Mouse (Mus musculus): ENCODE data around the gene Itih1. TPM values are rescaled to one million over a fixed set of nuclear protein-coding genes. Genes with fewer than 3 reads are reported as not detected.

Itih1 gene
- polyA plus RNA-seq, 1 experiment: not detected

- DNase-seq (ENCODE audit: low read depth in 1 of 2, low spot score in 2 of 2): no peak
- no peaks in the 10 kb centered on the region for H3K27me3 ChIP-seq (ENCODE audit: control insufficient read depth, insufficient read depth, low read length)
- H3K36me3 ChIP-seq (ENCODE audit: control insufficient read depth, insufficient read depth, low read length): no peaks in the 10 kb centered on the region
- H3K4me1 ChIP-seq (ENCODE audit: control insufficient read depth, insufficient read depth, insufficient read length): no peaks in the 10 kb centered on the region; the same call in 1 of the 2 replicates
- no peak overlapping the region for H3K27ac ChIP-seq (ENCODE audit: insufficient read depth, low read length)
- no peak overlapping the region for H3K4me3 ChIP-seq (ENCODE audit: extremely low read depth, insufficient read depth, insufficient read length)
- 86% methylated on average over 6 of the region's 6 CpGs for WGBS
- no peak for TF ChIP-seq CTCF (IDR thresholded peaks at IDR 0.05; ENCODE audit: extremely low read depth, insufficient read depth, insufficient read length, insufficient replicate concordance)
- TF ChIP-seq POLR2A (IDR thresholded peaks at IDR 0.05; ENCODE audit: low read depth, low read length): no peak
These were observed 37.1 kb downstream of the Itih1 start for GRCm38 (mm10) chr14:30906001-30906400.

- DNase-seq (ENCODE audit: low read depth in 1 of 2, low spot score in 2 of 2): no peak
- no peaks in the 10 kb centered on the region for H3K27me3 ChIP-seq (ENCODE audit: control insufficient read depth, insufficient read depth, low read length)
- TF ChIP-seq POLR2A (IDR thresholded peaks at IDR 0.05; ENCODE audit: low read depth, low read length) (no peak), CTCF (IDR thresholded peaks at IDR 0.05; ENCODE audit: extremely low read depth, insufficient read depth, insufficient read length, insufficient replicate concordance) (no peak)
- no peaks in the 10 kb centered on the region for H3K36me3 ChIP-seq (ENCODE audit: control insufficient read depth, insufficient read depth, low read length)
- no peak overlapping the region for H3K4me3 ChIP-seq (ENCODE audit: extremely low read depth, insufficient read depth, insufficient read length)
- no peak overlapping the region for H3K27ac ChIP-seq (ENCODE audit: insufficient read depth, low read length)
- H3K4me1 ChIP-seq (ENCODE audit: control insufficient read depth, insufficient read depth, insufficient read length): no peaks in the 10 kb centered on the region; the same call in 1 of the 2 replicates
- 79% methylated on average over 8 of the region's 8 CpGs for WGBS
These were observed 38.8 kb downstream of the Itih1 start for GRCm38 (mm10) chr14:30904307-30904706.

GRCm38 (mm10) chr14:30903036-30903435, 40.1 kb downstream of the Itih1 start:
- Histone ChIP-seq H3K4me3 (ENCODE audit: extremely low read depth, insufficient read depth, insufficient read length) (no peak overlapping the region), H3K27ac (ENCODE audit: insufficient read depth, low read length) (no peak overlapping the region), H3K27me3 (ENCODE audit: control insufficient read depth, insufficient read depth, low read length) (no peaks in the 10 kb centered on the region), H3K4me1 (ENCODE audit: control insufficient read depth, insufficient read depth, insufficient read length) (no peaks in the 10 kb centered on the region; the same call in 1 of the 2 replicates), H3K36me3 (ENCODE audit: control insufficient read depth, insufficient read depth, low read length) (no peaks in the 10 kb centered on the region)
- TF ChIP-seq POLR2A (IDR thresholded peaks at IDR 0.05; ENCODE audit: low read depth, low read length): no peak
- no peak for TF ChIP-seq CTCF (IDR thresholded peaks at IDR 0.05; ENCODE audit: extremely low read depth, insufficient read depth, insufficient read length, insufficient replicate concordance)
- no peak for DNase-seq (ENCODE audit: low read depth in 1 of 2, low spot score in 2 of 2)
- WGBS: 64% methylated on average over 3 of the region's 3 CpGs

GRCm38 (mm10) chr14:30902628-30903027, 40.5 kb downstream of the Itih1 start:
- Histone ChIP-seq H3K36me3 (ENCODE audit: control insufficient read depth, insufficient read depth, low read length) (no peaks in the 10 kb centered on the region), H3K4me1 (ENCODE audit: control insufficient read depth, insufficient read depth, insufficient read length) (no peaks in the 10 kb centered on the region; the same call in 1 of the 2 replicates), H3K4me3 (ENCODE audit: extremely low read depth, insufficient read depth, insufficient read length) (no peak overlapping the region), H3K27ac (ENCODE audit: insufficient read depth, low read length) (no peak overlapping the region), H3K27me3 (ENCODE audit: control insufficient read depth, insufficient read depth, low read length) (no peaks in the 10 kb centered on the region)
- WGBS: 84% methylated on average over 5 of the region's 5 CpGs
- DNase-seq (ENCODE audit: low read depth in 1 of 2, low spot score in 2 of 2): no peak
- TF ChIP-seq CTCF (IDR thresholded peaks at IDR 0.05; ENCODE audit: extremely low read depth, insufficient read depth, insufficient read length, insufficient replicate concordance) (no peak), POLR2A (IDR thresholded peaks at IDR 0.05; ENCODE audit: low read depth, low read length) (no peak)

- TF ChIP-seq CTCF (IDR thresholded peaks at IDR 0.05; ENCODE audit: extremely low read depth, insufficient read depth, insufficient read length, insufficient replicate concordance): no peak
- TF ChIP-seq POLR2A (IDR thresholded peaks at IDR 0.05; ENCODE audit: low read depth, low read length): no peak
- no peaks in the 10 kb centered on the region for H3K4me1 ChIP-seq (ENCODE audit: control insufficient read depth, insufficient read depth, insufficient read length)
- no peaks in the 10 kb centered on the region for H3K27me3 ChIP-seq (ENCODE audit: control insufficient read depth, insufficient read depth, low read length)
- H3K36me3 ChIP-seq (ENCODE audit: control insufficient read depth, insufficient read depth, low read length): no peaks in the 10 kb centered on the region
- WGBS: 53% methylated on average over 3 of the region's 3 CpGs
- no peak overlapping the region for H3K4me3 ChIP-seq (ENCODE audit: extremely low read depth, insufficient read depth, insufficient read length)
- no peak for DNase-seq (ENCODE audit: low read depth in 1 of 2, low spot score in 2 of 2)
- no peak overlapping the region for H3K27ac ChIP-seq (ENCODE audit: insufficient read depth, low read length)
These were observed 43.1 kb downstream of the Itih1 start for GRCm38 (mm10) chr14:30899972-30900371.

GRCm38 (mm10) chr14:30888271-30888732, 54.8 kb downstream of the Itih1 start:
- Histone ChIP-seq H3K27me3 (ENCODE audit: control insufficient read depth, insufficient read depth, low read length) (no peaks in the 10 kb centered on the region), H3K4me3 (ENCODE audit: extremely low read depth, insufficient read depth, insufficient read length) (no peak overlapping the region), H3K27ac (ENCODE audit: insufficient read depth, low read length) (no peak overlapping the region), H3K36me3 (ENCODE audit: control insufficient read depth, insufficient read depth, low read length) (no peaks in the 10 kb centered on the region), H3K4me1 (ENCODE audit: control insufficient read depth, insufficient read depth, insufficient read length) (peaks cover 3% of the 10 kb centered on the region; the same call in 1 of the 2 replicates)
- DNase-seq (ENCODE audit: low read depth in 1 of 2, low spot score in 2 of 2): no peak
- no peak for TF ChIP-seq CTCF (IDR thresholded peaks at IDR 0.05; ENCODE audit: extremely low read depth, insufficient read depth, insufficient read length, insufficient replicate concordance)
- TF ChIP-seq POLR2A (IDR thresholded peaks at IDR 0.05; ENCODE audit: low read depth, low read length): no peak
- WGBS: 15% methylated on average over 9 of the region's 9 CpGs

- H3K27me3 ChIP-seq (ENCODE audit: control insufficient read depth, insufficient read depth, low read length): no peaks in the 10 kb centered on the region
- H3K4me1 ChIP-seq (ENCODE audit: control insufficient read depth, insufficient read depth, insufficient read length): peaks cover 3% of the 10 kb centered on the region; the same call in 1 of the 2 replicates
- no peak for TF ChIP-seq POLR2A (IDR thresholded peaks at IDR 0.05; ENCODE audit: low read depth, low read length)
- TF ChIP-seq CTCF (IDR thresholded peaks at IDR 0.05; ENCODE audit: extremely low read depth, insufficient read depth, insufficient read length, insufficient replicate concordance): no peak
- H3K36me3 ChIP-seq (ENCODE audit: control insufficient read depth, insufficient read depth, low read length): no peaks in the 10 kb centered on the region
- no peak for DNase-seq (ENCODE audit: low read depth in 1 of 2, low spot score in 2 of 2)
- H3K4me3 ChIP-seq (ENCODE audit: extremely low read depth, insufficient read depth, insufficient read length): no peak within 1 kb of the TSS
- H3K27ac ChIP-seq (ENCODE audit: insufficient read depth, low read length): no peak within 1 kb of the TSS
- WGBS: 93% methylated on average over 3 of the region's 3 CpGs
These were observed 56.9 kb downstream of the Itih1 start, which contains the start of gene Itih4 for GRCm38 (mm10) chr14:30886204-30886603. Gene Itih4 (plus strand): TSS chr14:30886476.
